Mouse (Mus musculus) neutrophil, adult 59 days (primary cell): ENCODE data around the gene Gm3543. TPM values are rescaled to one million over a fixed set of nuclear protein-coding genes. Genes with fewer than 3 reads are reported as not detected.

ENCODE experiments used
- total RNA-seq, 2 experiments: library from RNA; stranded (reverse); gene quantifications; 1 replicate in 1 of 2; 2 replicates in 1 of 2; pipeline ENCODE4 v1.2.4; 2023

The Gm3543 gene
- total RNA-seq = not detected

GRCm38 (mm10) chr14:41983225-41983624, at the start of gene Gm3543:
Gene Gm3543, minus strand, starts transcription at chr14:41983325.

DNA sequence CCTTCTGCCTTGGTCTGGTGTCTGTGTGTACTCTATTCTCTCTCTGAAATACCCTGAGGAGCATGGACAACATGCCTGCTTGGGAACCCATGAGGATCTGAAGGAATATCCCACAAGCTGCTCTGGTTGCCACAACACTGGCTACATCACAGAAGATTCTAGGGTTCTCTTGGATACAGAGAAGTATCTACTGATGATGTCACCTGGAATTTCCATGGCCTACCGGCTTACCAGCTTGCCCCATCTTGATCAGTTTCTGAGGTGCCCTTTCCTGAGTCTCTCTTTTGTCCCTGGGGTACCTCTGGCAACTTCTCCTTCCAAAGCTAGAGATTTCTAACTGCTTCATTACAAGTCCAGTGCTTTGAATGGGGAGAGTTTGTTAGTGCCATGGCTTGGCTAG, 15.3 kb downstream of the Gm3543 start, which contains the start of gene Gm6401:
Gm6401 (minus strand) TSS at position 101 of the 400 bp plus-strand sequence.

DNA sequence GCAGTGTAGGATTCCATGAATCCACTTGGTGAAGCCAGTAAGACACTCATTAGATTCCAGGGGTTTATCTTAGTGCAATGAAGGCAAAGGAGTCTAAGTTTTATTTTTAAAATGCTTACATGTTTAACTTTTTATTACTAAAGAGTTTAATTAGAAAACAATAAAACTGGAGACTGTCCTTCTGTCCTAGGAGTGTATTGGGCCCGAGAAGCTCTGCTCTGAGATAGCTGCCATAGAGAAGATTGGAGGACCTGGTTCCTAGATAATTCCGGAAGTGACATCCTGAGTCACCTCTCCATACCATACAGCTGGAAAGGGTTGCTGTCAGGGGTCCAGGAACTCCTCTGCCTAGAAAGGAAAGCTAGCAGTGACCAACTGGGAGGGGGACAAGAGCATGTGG, 39.4 kb downstream of the Gm3543 start, which contains the start of gene 1700024B05Rik:
1700024B05Rik (plus strand) TSS at position 301 of the 400 bp plus-strand sequence.

Other genes starting within 250 kb of the Gm3543 start
- not detected for gene Gm7929, start 232.7 kb downstream of the Gm3543 start, total RNA-seq
- gene Gm47189, start 210.9 kb downstream of the Gm3543 start, total RNA-seq = not detected
- not detected for gene Gm7980, start 76.0 kb downstream of the Gm3543 start, total RNA-seq
- gene 1700049E17Rik1, start 58.4 kb downstream of the Gm3543 start, total RNA-seq = not detected
- gene 1700024B05Rik, start 39.3 kb downstream of the Gm3543 start, total RNA-seq = not detected
- not detected for gene Gm6401, start 15.4 kb downstream of the Gm3543 start, total RNA-seq
- gene Gm7951, start 134.0 kb upstream of the Gm3543 start, total RNA-seq = not detected
- not detected for gene Gm17027, start 179.3 kb upstream of the Gm3543 start, total RNA-seq
- gene Gm3573, start 207.5 kb upstream of the Gm3543 start, total RNA-seq = not detected